Mouse (Mus musculus) brain, embryonic 14.5 days (tissue): ENCODE measurements around the gene Trim67.

ENCODE experiments used
- CTCF ChIP-seq: fragments of 200-500 bp; IDR thresholded peaks from 2 replicates; pipeline ENCODE4 v1.5.1; 2012; ENCODE audit warnings: inconsistent platforms, mild to moderate bottlenecking, moderate library complexity, borderline replicate concordance; ENCODE audit not compliant: insufficient read depth, insufficient read length; ENCODE audit errors: extremely low read depth
- POLR2A ChIP-seq: fragments of 200-500 bp; IDR thresholded peaks from 2 replicates; pipeline ENCODE4 v1.6.1; 2012; ENCODE audit warnings: mild to moderate bottlenecking, inconsistent platforms, borderline replicate concordance; ENCODE audit not compliant: poor library complexity, insufficient read depth, insufficient read length, severe bottlenecking; ENCODE audit errors: extremely low read depth

DNA sequence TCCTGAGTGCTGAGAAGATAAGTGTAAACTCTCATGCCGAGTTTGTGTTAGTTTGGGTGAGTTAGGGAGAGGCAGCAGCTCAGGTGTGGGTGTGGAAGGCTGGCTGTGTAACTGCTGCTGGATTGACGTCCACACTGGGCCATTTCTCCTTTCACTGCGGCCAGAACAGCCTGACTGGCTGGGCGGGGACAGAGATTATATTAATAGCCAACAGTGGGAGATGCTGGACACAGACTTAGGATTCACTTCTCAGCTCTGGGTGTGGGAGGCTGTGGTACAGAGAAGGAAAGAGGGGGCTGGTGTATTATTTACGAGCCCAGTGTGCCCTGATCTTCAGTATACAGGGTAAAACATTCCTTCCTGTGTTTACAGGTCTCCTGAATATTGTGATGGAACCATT is 85.2 kb downstream of the Trim67 start:
- no peak for TF ChIP-seq CTCF
- no peak for TF ChIP-seq POLR2A
